Mouse (Mus musculus) megakaryocyte, embryonic 14.5 days (primary cell): ENCODE measurements around the gene Cacna1d.

Experiments
- FLI1 ChIP-seq: IDR thresholded peaks from 2 replicates; pipeline ENCODE4 v1.6.1; 2012; ENCODE audit warnings: low read length, inconsistent platforms, mixed read lengths
- GATA1 ChIP-seq: IDR thresholded peaks from 3 replicates; pipeline ENCODE4 v1.6.1; 2012; ENCODE audit warnings: mixed read lengths, low read length, inconsistent platforms, borderline replicate concordance

DNA sequence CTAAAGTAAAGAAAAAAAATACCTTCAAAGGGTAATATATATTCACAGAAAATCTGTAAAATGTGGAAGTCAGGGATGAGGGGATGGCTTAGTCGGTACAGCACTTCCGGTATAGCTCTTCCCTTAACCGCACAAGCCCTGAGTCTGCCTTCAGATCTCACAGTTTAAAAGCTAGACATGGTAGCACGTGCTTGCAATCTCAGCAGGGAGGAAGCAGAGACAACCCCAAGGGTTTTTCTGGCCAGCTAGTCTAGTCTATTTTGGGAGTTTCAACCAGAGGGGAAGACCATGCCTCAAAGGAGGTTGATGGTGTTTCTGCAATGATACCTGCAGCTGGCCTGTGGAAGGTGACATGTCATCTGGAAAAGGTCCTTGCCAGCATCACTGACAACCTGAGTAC, 128.9 kb downstream of the Cacna1d start:
- no peak for TF ChIP-seq GATA1
- TF ChIP-seq FLI1, result no peak
